Mouse (Mus musculus): Measurements from ENCODE around the gene Igfals.

DNA sequence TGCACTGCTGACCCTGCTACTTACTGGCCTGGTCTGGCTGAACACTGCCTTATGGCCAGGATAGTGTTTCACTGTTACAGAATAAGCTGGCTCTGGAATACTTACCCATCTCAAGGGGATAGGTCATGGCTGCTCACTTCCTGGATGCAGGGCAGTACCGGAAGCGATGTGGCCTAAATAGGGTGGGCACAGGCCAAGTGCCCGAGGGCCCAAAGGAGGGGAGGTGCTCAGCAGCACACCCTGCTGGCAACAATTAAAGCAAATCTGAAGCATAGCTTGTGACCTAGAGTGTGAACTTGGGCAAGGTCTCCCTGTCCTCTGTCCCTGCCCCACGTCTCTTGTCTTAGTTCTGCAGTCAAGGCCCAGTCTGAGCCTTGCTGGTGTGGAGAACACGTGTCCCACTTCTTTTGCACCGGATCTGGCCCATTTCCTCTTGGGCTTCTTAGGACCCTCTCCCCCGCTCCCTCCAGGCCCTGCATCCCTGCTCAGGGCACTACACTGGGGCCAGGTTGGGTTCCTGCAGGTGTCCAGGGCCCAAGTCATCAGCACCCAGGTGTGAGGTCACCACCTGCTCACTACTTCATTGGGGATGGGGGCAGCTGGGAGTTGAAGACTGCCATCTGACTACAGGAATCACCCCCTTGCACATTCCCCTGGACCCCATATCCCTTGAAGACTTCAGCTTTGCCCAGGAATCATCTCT lies 16.1 kb downstream of the Igfals start:
- TF ChIP-seq CTCF (IDR thresholded peaks at IDR 0.05; ENCODE audit: extremely low read depth, insufficient read length, insufficient replicate concordance, low read depth, low read length): peak; percentile 66; the same call in 1 of the 2 replicates
- no peak for TF ChIP-seq POLR2A (IDR thresholded peaks at IDR 0.05; ENCODE audit: low read depth, low read length)

Measured in small intestine, adult 2 months (tissue).